Mouse (Mus musculus) thymus, adult 2 months (tissue): ENCODE results near the gene Nrp1. TPM values are rescaled to one million over a fixed set of nuclear protein-coding genes. Genes with fewer than 3 reads are reported as not detected.

Source experiments
- DNase-seq: peaks from one replicate; pipeline ENCODE4 v3.0.0; 2021
- H3K27ac ChIP-seq: fragments of 200-500 bp; 2 replicates; pipeline ENCODE4 v1.5.1; 2012; ENCODE audit warnings: low read length, control low read depth; ENCODE audit not compliant: control insufficient read depth, insufficient read depth
- H3K27me3 ChIP-seq: fragments of 200-500 bp; 2 replicates; pipeline ENCODE4 v1.6.1; 2012; ENCODE audit warnings: mild to moderate bottlenecking, low read length, moderate library complexity, mixed read lengths; ENCODE audit not compliant: control insufficient read depth, insufficient read depth
- H3K36me3 ChIP-seq: fragments of 200-500 bp; 2 replicates; pipeline ENCODE4 v1.6.1; 2012; ENCODE audit warnings: mild to moderate bottlenecking, low read length, moderate library complexity; ENCODE audit not compliant: control insufficient read depth, insufficient read depth
- H3K4me1 ChIP-seq: fragments of 200-500 bp; replicated peaks from 2 replicates; pipeline ENCODE4 v1.6.1; 2012; ENCODE audit warnings: low read length; ENCODE audit not compliant: control insufficient read depth, insufficient read depth
- H3K4me3 ChIP-seq: fragments of 200-500 bp; 2 replicates; pipeline ENCODE4 v1.5.1; 2012; ENCODE audit warnings: mild to moderate bottlenecking, low read length, control low read depth, moderate library complexity; ENCODE audit not compliant: control insufficient read depth, insufficient read depth
- CTCF ChIP-seq: fragments of 200-500 bp; IDR thresholded peaks from 2 replicates; pipeline ENCODE4 v1.5.1; 2012; ENCODE audit warnings: mild to moderate bottlenecking, control low read depth, low read length, moderate library complexity, borderline replicate concordance; ENCODE audit not compliant: control insufficient read depth, poor library complexity, insufficient read depth; ENCODE audit errors: extremely low read depth
- POLR2A ChIP-seq: fragments of 200-500 bp; IDR thresholded peaks from 2 replicates; pipeline ENCODE4 v1.6.1; 2012; ENCODE audit warnings: mild to moderate bottlenecking, low read length, control low read depth, moderate library complexity; ENCODE audit not compliant: control insufficient read depth, poor library complexity, insufficient read depth; ENCODE audit errors: extremely low read depth
- WGBS: fragments of 180-500 bp; shearing (Covaris S2); methylation state at CpG from one replicate; pipeline ENCODE4 v1.1.7; 2018; 5-methylcytosine and 5-hydroxymethylcytosine counted together
- polyA plus RNA-seq: library from polyadenylated mRNA; depleted of rRNA; stranded (reverse); fragments of >200 nt; gene quantifications from 2 replicates; pipeline ENCODE4 v1.2.3, GENCODE M21; 2012

The Nrp1 gene
- polyA plus RNA-seq, 1 experiment = 18.4 TPM

- no peak for DNase-seq
- H3K27me3 ChIP-seq = no peaks in the 10 kb centered on the region
- H3K27ac ChIP-seq = no peak overlapping the region
- peaks cover 14% of the 10 kb centered on the region; the same call in 1 of the 2 replicates for H3K36me3 ChIP-seq
- TF ChIP-seq CTCF (no peak), POLR2A (no peak)
- H3K4me1 ChIP-seq = no peaks in the 10 kb centered on the region
- 89% methylated on average over 2 of the region's 2 CpGs for WGBS
- H3K4me3 ChIP-seq = no peak overlapping the region
Measured at GRCm38 (mm10) chr8:128465553-128465952, 107.1 kb downstream of the Nrp1 start.

DNA sequence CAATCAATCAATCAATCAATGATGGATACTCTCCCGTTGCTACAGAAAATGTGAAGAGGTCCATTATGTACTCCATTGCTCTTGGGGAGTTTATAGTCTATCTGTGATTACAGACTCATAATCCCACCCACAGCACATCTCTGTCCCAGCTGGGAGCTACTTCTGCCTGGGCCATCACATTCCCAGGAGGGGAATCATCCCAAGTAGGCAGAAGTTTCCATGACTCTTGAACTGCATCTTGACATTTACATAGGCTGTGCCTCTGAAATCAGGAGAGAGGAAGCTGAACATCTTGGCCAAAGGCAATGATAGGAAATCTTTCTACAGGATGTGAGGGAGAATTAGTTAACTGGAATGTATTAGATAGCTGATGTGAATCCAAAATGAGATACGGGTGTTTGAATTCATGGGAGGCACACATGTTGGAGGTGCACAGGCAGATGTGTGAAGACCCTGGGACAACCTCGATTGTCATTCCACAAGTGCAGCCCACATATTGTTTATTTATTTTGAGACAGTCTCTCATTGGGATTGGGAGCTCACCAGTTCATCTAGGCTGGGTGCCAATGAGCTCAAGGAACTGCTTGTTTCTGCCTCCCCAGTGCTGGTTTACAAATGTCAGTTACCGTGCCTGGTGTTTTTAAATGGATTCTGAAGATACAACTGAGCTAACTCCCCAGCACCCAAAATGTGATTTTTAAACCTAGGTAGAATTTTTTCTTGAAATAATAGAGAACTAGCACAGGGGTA lies 108.5 kb downstream of the Nrp1 start:
- H3K27me3 ChIP-seq = no peaks in the 10 kb centered on the region
- H3K4me1 ChIP-seq = no peaks in the 10 kb centered on the region
- DNase-seq = no peak
- no peak overlapping the region for H3K4me3 ChIP-seq
- peaks cover 5% of the 10 kb centered on the region; the same call in 1 of the 2 replicates for H3K36me3 ChIP-seq
- H3K27ac ChIP-seq = no peak overlapping the region
- TF ChIP-seq CTCF = no peak
- no peak for TF ChIP-seq POLR2A
- WGBS = 97% methylated on average over 4 of the region's 4 CpGs

GRCm38 (mm10) chr8:128470097-128470496 lies 111.7 kb downstream of the Nrp1 start:
- WGBS = 79% methylated on average over 2 of the region's 2 CpGs
- H3K27me3 ChIP-seq = no peaks in the 10 kb centered on the region
- TF ChIP-seq CTCF (no peak), POLR2A (no peak)
- H3K36me3 ChIP-seq = peaks cover 5% of the 10 kb centered on the region; the same call in 1 of the 2 replicates
- no peak for DNase-seq
- no peak overlapping the region for H3K27ac ChIP-seq
- H3K4me3 ChIP-seq = no peak overlapping the region
- peaks cover 7% of the 10 kb centered on the region for H3K4me1 ChIP-seq

DNA sequence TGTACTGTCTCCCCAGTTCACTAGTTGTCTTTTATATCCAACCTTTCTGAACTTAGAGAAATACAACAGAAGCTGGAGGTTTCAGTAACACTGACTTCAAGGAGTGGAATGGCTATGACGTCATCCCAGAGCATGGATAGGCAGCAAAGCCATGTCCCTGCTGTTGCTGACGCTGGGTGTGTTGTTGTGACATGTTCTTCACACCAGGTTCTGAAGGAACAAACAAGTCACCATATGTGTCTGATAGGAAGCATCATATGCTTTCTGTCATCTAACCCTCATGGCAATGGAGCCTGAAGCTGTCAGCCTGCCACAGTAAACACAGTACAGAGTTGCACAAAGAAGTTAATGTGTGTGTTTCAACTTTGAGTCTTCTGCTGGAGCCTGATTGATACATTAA lies 112.8 kb downstream of the Nrp1 start:
- H3K36me3 ChIP-seq = peaks cover 5% of the 10 kb centered on the region; the same call in 1 of the 2 replicates
- H3K4me1 ChIP-seq = peaks cover 10% of the 10 kb centered on the region
- no peak overlapping the region for H3K4me3 ChIP-seq
- no peak for DNase-seq
- H3K27ac ChIP-seq = no peak overlapping the region
- no peaks in the 10 kb centered on the region for H3K27me3 ChIP-seq
- 95% methylated on average over 2 of the region's 2 CpGs for WGBS
- no peak for TF ChIP-seq POLR2A
- no peak for TF ChIP-seq CTCF

- Histone ChIP-seq H3K36me3 (peaks cover 5% of the 10 kb centered on the region; the same call in 1 of the 2 replicates), H3K4me1 (peaks cover 12% of the 10 kb centered on the region), H3K4me3 (no peak overlapping the region), H3K27me3 (no peaks in the 10 kb centered on the region), H3K27ac (no peak overlapping the region)
- TF ChIP-seq CTCF (no peak), POLR2A (no peak)
- no peak for DNase-seq
- 93% methylated on average over 2 of the region's 2 CpGs for WGBS
Measured at GRCm38 (mm10) chr8:128472871-128473270, 114.5 kb downstream of the Nrp1 start.

GRCm38 (mm10) chr8:128473456-128474239 lies 115.2 kb downstream of the Nrp1 start:
- WGBS = 42% methylated on average over 5 of the region's 5 CpGs
- Histone ChIP-seq H3K4me3 (no peak overlapping the region), H3K36me3 (peaks cover 5% of the 10 kb centered on the region; the same call in 1 of the 2 replicates), H3K27me3 (no peaks in the 10 kb centered on the region), H3K27ac (peak overlapping the region; percentile 25; the same call in 1 of the 2 replicates), H3K4me1 (peaks cover 12% of the 10 kb centered on the region)
- no peak for DNase-seq
- TF ChIP-seq CTCF = no peak
- no peak for TF ChIP-seq POLR2A
